Mouse (Mus musculus) embryonic facial prominence, embryonic 14.5 days (tissue): ENCODE data around the gene Phf12. TPM values are rescaled to one million over a fixed set of nuclear protein-coding genes. Genes with fewer than 3 reads are reported as not detected.
"Not testable (repeated sequence)": the region's sequence is repeated elsewhere in the genome, so short reads cannot be mapped to it uniquely, and the experiment has no call there.

Experiments
- ATAC-seq: fragments of 200-750 bp; cut with Nextera tagmentation; 2 replicates; pipeline ENCODE4 v1.8.0; 2017; ENCODE audit warnings: low read depth, moderate number of reproducible peaks, moderate TSS enrichment
- DNase-seq: peaks from one replicate; pipeline ENCODE4 v3.0.0-alpha.2; 2015; ENCODE audit warnings: low spot score
- H3K27ac ChIP-seq: fragments of 300-500 bp; sonication (generic); replicated peaks from 2 replicates; pipeline ENCODE4 v1.5.1; 2014; ENCODE audit warnings: low read depth, mild to moderate bottlenecking, low read length, moderate library complexity
- H3K27me3 ChIP-seq: fragments of 300-500 bp; sonication (generic); replicated peaks from 2 replicates; pipeline ENCODE4 v1.6.1; 2014; ENCODE audit warnings: low read length; ENCODE audit not compliant: control insufficient read depth, insufficient read depth
- H3K36me3 ChIP-seq: fragments of 300-500 bp; sonication (generic); 2 replicates; pipeline ENCODE4 v1.6.1; 2014; ENCODE audit warnings: low read length, mixed read lengths; ENCODE audit not compliant: control insufficient read depth, insufficient read depth
- H3K4me1 ChIP-seq: fragments of 300-500 bp; sonication (generic); 2 replicates; pipeline ENCODE4 v1.6.1; 2014; ENCODE audit warnings: antibody characterized with exemption, low read length; ENCODE audit not compliant: control insufficient read depth, insufficient read depth
- H3K4me2 ChIP-seq: fragments of 300-500 bp; sonication (generic); 2 replicates; pipeline ENCODE4 v1.6.1; 2014; ENCODE audit warnings: low read depth, mild to moderate bottlenecking, low read length, moderate library complexity, mixed read lengths
- H3K4me3 ChIP-seq: fragments of 300-500 bp; sonication (generic); 2 replicates; pipeline ENCODE4 v1.5.1; 2014; ENCODE audit warnings: low read depth, mild to moderate bottlenecking, low read length
- H3K9ac ChIP-seq: fragments of 300-500 bp; sonication (generic); 2 replicates; pipeline ENCODE4 v1.6.1; 2014; ENCODE audit warnings: low read depth, mild to moderate bottlenecking, low read length, moderate library complexity, mixed read lengths
- H3K9me3 ChIP-seq: fragments of 300-500 bp; sonication (generic); 2 replicates; pipeline ENCODE4 v1.6.1; 2016; ENCODE audit warnings: low read length; ENCODE audit not compliant: control insufficient read depth
- WGBS: fragments of 180-500 bp; shearing (Covaris S2); extraction: QIAGEN DNeasy Blood & Tissue Kit; methylation state at CpG from one replicate; pipeline ENCODE4 v1.1.7; 2014; 5-methylcytosine and 5-hydroxymethylcytosine counted together
- polyA plus RNA-seq: library from polyadenylated mRNA; unstranded; fragments of >200 nt; fragmentation: Nextera tagmentation; extraction: Ambion mirVana; gene quantifications from 2 replicates; pipeline ENCODE4 v1.2.1, GENCODE M21; 2014

Gene Phf12
- polyA plus RNA-seq, 1 experiment from 2014 or later = 15.0 TPM

DNA sequence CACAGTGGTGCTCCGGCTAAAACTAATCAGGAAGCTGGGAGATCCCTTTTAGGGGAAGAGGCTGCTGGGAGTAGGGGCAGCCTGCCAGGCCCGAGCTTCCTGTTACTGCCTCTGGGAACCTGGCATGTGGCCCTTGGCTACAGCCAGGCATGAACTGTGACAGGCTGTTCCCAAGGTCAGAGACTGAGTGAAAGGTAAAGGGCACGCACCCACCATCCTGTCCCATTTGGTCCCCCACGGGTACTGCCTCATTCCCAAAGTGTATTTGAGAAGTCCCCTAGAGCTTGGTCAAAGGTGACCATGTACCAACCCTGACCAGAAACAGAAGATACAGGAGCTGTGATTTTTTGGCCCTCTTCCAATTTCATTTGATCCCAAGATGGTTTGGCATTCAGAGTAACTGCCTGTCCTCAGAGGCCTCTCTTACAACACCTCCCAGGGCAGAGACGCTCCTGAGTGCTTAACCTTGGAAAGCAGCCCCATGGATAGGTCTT, 62.3 kb downstream of the Phf12 start:
- ATAC-seq (0 out of 2 replicates have a peak, but pooled peaks have one; percentile 47), DNase-seq (peak; percentile 43)
- Histone ChIP-seq H3K36me3 (peaks cover 21% of the 10 kb centered on the region), H3K27me3 (no peaks in the 10 kb centered on the region), H3K9ac (no peak overlapping the region), H3K4me2 (no peak overlapping the region), H3K4me3 (no peak overlapping the region), H3K27ac (no peak overlapping the region), H3K9me3 (no peaks in the 10 kb centered on the region), H3K4me1 (no peaks in the 10 kb centered on the region)
- WGBS = 62% methylated on average over 5 of the region's 5 CpGs

DNA sequence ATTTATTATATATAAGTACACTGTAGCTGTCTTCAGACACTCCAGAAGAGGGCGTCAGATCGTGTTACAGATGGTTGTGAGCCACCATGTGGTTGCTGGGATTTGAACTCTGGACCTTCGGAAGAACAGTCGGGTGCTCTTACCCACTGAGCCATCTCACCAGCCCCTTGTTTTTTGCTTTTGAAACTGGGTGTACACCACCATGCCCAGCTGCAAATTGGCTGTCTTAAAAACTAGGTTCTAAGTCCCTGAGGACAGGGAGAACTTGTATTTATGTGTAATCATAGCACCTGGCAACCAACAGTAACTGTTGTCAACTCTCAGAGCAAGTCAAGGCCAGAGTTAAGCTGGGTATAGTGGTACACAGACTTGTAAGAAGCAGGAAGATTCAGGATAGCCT, 66.1 kb downstream of the Phf12 start:
- WGBS = 90% methylated on average over 2 of the region's 4 CpGs

DNA sequence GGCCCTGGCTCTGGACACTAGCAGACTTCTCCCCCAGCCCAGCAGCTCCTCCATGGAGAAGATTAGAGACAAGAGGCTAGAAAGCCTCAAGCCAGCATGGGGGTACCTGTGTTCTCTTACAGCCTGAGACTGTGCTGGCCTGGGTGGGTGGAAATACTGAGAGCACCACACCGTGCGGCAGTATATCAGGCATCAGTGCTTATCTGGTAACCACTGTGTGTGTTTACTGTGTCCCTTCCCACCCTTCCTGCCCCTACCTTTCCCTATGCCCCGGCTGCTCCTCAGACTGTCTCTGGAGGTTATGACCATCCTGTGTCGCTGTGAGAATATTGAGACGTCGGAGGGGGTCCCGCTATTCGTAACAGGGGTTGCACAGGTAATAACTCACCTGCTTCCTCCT, 70.5 kb downstream of the Phf12 start:
- Histone ChIP-seq H3K4me2 (no peak overlapping the region), H3K4me1 (no peaks in the 10 kb centered on the region), H3K36me3 (peaks cover 58% of the 10 kb centered on the region), H3K27me3 (no peaks in the 10 kb centered on the region), H3K9me3 (no peaks in the 10 kb centered on the region), H3K4me3 (no peak overlapping the region), H3K9ac (no peak overlapping the region), H3K27ac (no peak overlapping the region)
- ATAC-seq (no peak), DNase-seq (no peak)
- 93% methylated on average over 8 of the region's 8 CpGs for WGBS

More for the DNA sequence above, 66.1 kb downstream of the Phf12 start:
- not testable (repeated sequence) for H3K9me3 ChIP-seq, DNase-seq, H3K9ac ChIP-seq, H3K27me3 ChIP-seq, H3K27ac ChIP-seq, H3K4me2 ChIP-seq, H3K4me3 ChIP-seq, H3K4me1 ChIP-seq, ATAC-seq
- peaks cover 23% of the 10 kb centered on the region; the same call in 1 of the 2 replicates for H3K36me3 ChIP-seq

DNA sequence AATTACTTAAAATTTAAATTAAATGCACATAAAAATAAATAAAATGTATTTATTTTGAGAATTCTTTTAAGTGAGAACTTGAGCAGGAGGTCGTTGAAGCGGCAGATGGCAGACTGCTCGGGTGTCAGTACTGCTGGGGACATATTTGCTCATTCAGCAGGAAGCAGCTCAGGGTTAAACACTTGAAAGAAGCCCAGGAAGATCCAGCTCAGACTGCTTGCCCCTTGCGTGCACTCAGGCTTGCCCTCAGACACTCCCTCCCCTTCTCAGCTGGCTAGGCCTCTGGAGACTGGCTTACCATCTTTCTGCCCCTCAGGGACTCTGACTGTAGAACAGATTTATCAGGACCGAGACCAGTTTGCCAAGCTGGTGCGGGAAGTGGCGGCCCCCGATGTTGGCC, 74.4 kb downstream of the Phf12 start:
- Histone ChIP-seq H3K27me3 (no peaks in the 10 kb centered on the region), H3K4me1 (no peaks in the 10 kb centered on the region), H3K4me3 (no peak overlapping the region), H3K9me3 (no peaks in the 10 kb centered on the region), H3K4me2 (no peak overlapping the region), H3K27ac (no peak overlapping the region), H3K9ac (no peak overlapping the region), H3K36me3 (peaks cover 72% of the 10 kb centered on the region)
- DNase-seq = no peak
- 78% methylated on average over 8 of the region's 8 CpGs for WGBS
- ATAC-seq = no peak

DNA sequence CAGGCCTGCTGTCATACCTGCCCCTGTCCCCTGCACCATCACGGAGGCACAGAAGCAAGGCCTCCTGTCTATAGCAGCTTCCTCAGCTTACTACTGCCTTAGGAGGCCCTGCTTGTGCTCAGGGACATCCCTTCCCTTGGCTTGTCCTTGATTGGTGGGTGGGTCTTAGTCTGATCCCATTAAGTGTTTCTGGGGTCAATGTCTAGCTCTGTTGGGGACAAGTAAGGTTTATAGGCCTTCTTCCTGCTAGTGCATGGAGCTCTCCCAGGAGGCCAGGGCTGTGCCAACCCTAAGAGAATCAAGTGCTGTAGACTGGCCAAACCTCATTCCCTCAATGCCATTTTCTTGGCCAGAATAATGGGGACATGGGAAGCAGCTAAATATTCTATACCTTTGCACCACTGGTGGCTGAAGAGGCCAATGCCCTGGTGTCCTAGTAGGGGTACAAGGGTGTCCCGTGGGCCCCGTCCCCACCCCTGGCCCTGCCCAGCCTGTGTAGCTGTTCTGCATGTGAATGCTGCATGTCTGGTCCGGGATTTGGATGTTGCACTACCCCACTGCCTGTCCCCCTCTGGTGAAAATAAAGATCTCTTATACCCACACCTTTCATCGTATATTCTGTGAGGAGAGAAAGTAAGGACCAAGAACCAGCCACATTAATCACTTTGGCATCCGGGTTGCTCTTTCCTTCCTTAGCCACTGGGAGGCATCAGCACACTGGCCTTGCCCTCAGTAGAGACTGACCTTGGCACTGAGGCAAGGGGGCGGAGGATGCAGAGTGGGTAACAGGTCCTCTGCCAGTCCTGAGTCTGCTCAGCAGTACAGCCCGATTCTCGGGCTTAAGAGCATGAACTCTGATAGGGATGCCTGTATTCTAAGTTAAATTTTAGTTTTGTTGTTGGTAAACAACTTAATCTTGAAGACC, 77.5 kb downstream of the Phf12 start:
- no peak overlapping the region for H3K9ac ChIP-seq
- no peaks in the 10 kb centered on the region for H3K9me3 ChIP-seq
- DNase-seq (peak; percentile 68), ATAC-seq (peak; percentile 88)
- WGBS = 63% methylated on average over 9 of the region's 9 CpGs
- H3K36me3 ChIP-seq = peaks cover 51% of the 10 kb centered on the region
- H3K27ac ChIP-seq = no peak overlapping the region
- H3K4me2 ChIP-seq = no peak overlapping the region
- no peaks in the 10 kb centered on the region for H3K27me3 ChIP-seq
- no peaks in the 10 kb centered on the region for H3K4me1 ChIP-seq
- H3K4me3 ChIP-seq = no peak overlapping the region

DNA sequence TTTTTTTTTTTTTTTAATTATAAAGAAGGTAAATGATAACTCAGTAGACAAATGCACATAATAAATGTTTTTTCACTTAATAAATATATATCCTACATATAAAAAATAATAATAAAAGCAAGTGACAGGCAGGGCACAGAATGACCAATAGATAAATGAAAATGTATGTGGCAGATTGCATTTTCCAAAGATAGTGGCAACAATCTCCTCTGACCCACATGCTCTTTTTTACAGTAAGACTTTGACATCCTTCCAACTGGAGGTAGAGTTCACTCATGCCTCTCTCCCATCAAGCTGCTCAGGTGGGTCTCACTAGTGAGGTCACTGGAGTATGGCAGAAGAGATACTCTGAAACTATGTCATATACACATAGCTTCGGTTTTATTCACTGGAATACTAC, 80.0 kb downstream of the Phf12 start:
- ATAC-seq (no peak), DNase-seq (no peak)
- Histone ChIP-seq H3K4me3 (no peak overlapping the region), H3K9ac (no peak overlapping the region), H3K36me3 (peaks cover 27% of the 10 kb centered on the region), H3K9me3 (no peaks in the 10 kb centered on the region), H3K27me3 (no peaks in the 10 kb centered on the region), H3K4me2 (no peak overlapping the region), H3K4me1 (no peaks in the 10 kb centered on the region), H3K27ac (no peak overlapping the region)
- WGBS = 84% methylated on average over 1 of the region's 1 CpGs

DNA sequence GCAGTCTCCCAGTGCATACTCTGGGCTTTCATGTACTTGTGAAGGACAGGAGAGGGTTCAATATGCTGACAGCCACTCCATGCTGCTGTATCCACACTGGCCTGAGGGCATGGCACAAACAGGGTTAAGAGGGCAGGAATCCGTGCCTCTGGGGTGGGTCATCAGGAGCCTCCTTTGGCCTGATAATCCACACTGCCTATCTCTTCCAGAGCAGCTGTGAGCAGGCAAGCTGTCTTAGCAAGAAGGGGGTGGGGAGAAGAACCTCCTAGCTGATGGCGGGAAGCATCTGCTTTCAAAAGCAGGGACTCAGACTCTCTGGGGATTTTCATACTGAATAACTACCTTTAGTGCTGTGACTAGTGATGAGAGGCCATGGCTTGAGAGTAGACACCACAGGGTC, 83.4 kb downstream of the Phf12 start:
- Histone ChIP-seq H3K9ac (no peak overlapping the region), H3K36me3 (no peaks in the 10 kb centered on the region; the same call in 1 of the 2 replicates), H3K27me3 (no peaks in the 10 kb centered on the region), H3K4me1 (no peaks in the 10 kb centered on the region), H3K4me3 (no peak overlapping the region), H3K27ac (no peak overlapping the region), H3K4me2 (no peak overlapping the region), H3K9me3 (no peaks in the 10 kb centered on the region)
- WGBS = 43% methylated on average over 2 of the region's 2 CpGs
- ATAC-seq = no peak
- DNase-seq = no peak

DNA sequence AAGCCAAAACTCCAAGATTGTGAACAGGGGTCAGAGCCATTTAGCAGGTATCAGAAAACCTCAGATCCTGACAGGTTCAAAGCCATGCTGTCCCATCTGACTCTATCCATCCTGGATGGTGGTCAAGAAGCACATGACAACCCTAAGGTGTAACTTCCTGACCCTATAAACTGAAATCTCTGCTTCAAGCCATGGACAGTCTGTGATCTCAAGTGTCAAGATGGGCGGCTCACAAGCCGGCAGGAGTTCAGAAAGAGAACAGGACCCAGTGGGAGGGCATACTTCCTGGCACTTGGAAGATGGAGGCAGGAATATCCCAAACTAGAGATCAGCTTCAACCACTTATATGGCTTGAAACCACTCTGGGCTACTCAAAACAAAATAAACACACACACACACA, 84.1 kb downstream of the Phf12 start:
- Histone ChIP-seq H3K9ac (no peak overlapping the region), H3K4me1 (no peaks in the 10 kb centered on the region), H3K9me3 (no peaks in the 10 kb centered on the region), H3K36me3 (no peaks in the 10 kb centered on the region; the same call in 1 of the 2 replicates), H3K4me2 (no peak overlapping the region), H3K27ac (no peak overlapping the region), H3K27me3 (no peaks in the 10 kb centered on the region), H3K4me3 (no peak overlapping the region)
- ATAC-seq = no peak
- no peak for DNase-seq
- 54% methylated on average over 2 of the region's 2 CpGs for WGBS
